Mouse (Mus musculus) forebrain, embryonic 10.5 days (tissue): ENCODE data around the gene Fam178b. TPM values are rescaled to one million over a fixed set of nuclear protein-coding genes. Genes with fewer than 3 reads are reported as not detected.

Experiments used
- DNase-seq: peaks from one replicate; pipeline ENCODE4 v3.0.0-alpha.2; 2017; ENCODE audit warnings: low spot score; ENCODE audit errors: extremely low spot score
- H3K27ac ChIP-seq: fragments of 300-500 bp; sonication (generic); 2 replicates; pipeline ENCODE4 v1.5.1; 2016; ENCODE audit warnings: mild to moderate bottlenecking
- H3K27me3 ChIP-seq: fragments of 300-500 bp; sonication (generic); 2 replicates; pipeline ENCODE4 v1.6.1; 2016; ENCODE audit warnings: mild to moderate bottlenecking; ENCODE audit not compliant: poor library complexity, severe bottlenecking
- H3K36me3 ChIP-seq: fragments of 300-500 bp; sonication (generic); replicated peaks from 2 replicates; pipeline ENCODE4 v1.6.1; 2016; ENCODE audit warnings: mild to moderate bottlenecking, moderate library complexity
- H3K4me1 ChIP-seq: fragments of 300-500 bp; sonication (generic); 2 replicates; pipeline ENCODE4 v1.6.1; 2016
- H3K4me3 ChIP-seq: fragments of 300-500 bp; sonication (generic); 2 replicates; pipeline ENCODE4 v1.5.1; 2016; ENCODE audit warnings: mild to moderate bottlenecking, moderate library complexity
- H3K9me3 ChIP-seq: fragments of 300-500 bp; sonication (generic); 2 replicates; pipeline ENCODE4 v1.6.1; 2016; ENCODE audit warnings: mild to moderate bottlenecking, moderate library complexity
- whole genome bisulfite sequencing: fragments of 180-500 bp; shearing (Covaris S2); methylation state at CpG from one replicate; pipeline ENCODE4 v1.1.7; 2016; 5-methylcytosine and 5-hydroxymethylcytosine counted together
- polyA plus RNA-seq: library from polyadenylated mRNA; unstranded; fragments of >200 nt; fragmentation: Nextera tagmentation; extraction: Ambion mirVana; gene quantifications from 2 replicates; pipeline ENCODE4 v1.2.1, GENCODE M21; 2016

The Fam178b gene
- polyA plus RNA-seq, 1 experiment from 2014 or later, result 0.42 TPM

DNA sequence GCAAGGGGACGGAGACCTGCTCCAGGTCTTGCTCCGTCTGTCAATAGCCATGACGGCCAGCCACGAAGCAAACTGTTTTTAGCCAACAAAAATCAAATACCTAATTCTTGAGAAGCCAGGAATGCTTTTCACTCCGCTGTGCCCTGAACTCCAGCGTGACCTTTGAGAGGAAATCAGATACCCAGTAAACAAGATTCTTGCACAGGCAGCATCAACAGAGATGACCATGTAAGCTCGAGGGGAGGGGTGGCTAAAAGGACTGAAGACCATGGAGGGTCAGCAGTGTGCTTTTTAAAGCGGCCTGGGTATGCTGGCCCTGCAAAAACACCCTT lies 146.6 kb downstream of the Fam178b start:
- Histone ChIP-seq H3K9me3 (no peaks in the 10 kb centered on the region), H3K4me3 (no peak overlapping the region), H3K27ac (no peak overlapping the region), H3K4me1 (peaks cover 6% of the 10 kb centered on the region; the same call in 1 of the 2 replicates), H3K36me3 (peaks cover 51% of the 10 kb centered on the region), H3K27me3 (no peaks in the 10 kb centered on the region)
- WGBS, result 83% methylated on average over 8 of the region's 8 CpGs
- DNase-seq, result no peak

DNA sequence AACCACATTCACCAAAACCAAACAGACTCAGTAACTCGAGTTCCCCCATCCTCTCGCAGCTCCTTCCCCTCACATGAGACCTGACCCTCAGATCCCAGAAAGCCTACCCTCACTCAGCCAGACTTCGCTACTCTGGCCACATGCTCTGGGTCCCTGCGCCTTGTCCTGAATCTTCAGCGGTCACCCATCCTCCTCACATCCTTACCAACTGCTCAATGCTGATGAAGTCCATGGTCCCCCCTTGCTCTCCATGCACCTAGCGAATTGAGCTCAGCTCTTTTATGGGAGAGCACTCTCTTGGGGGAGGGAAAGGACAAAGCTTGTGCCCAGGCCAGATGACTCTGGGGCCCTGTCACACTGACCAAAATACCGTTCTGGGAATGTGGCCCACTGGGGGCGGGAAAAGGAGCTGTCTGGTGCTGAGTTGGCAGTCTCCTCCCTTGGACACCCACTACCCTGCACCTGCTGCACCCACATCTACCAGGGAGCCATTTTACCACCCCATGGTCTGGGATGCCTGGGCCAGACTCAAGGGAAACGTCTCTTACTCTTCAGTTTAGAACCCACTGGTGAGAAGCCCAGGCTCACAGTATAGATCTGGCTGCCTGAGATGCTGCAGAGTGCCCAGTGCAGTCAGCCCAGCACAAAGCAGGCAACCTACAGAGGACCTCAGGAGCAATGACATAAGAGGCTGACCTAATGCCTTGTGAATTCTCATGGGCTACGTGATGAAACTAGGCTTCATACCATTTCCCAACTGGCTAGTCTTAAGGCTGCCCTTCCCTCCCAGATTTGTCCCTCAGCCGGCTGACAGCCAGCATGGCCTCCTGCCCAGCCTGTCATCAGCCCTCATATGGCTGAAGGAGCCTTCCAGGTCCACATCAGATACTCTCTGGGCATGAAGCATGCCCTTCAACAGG lies 147.2 kb downstream of the Fam178b start:
- Histone ChIP-seq H3K4me3 (no peak overlapping the region), H3K27me3 (no peaks in the 10 kb centered on the region), H3K36me3 (peaks cover 49% of the 10 kb centered on the region), H3K9me3 (no peaks in the 10 kb centered on the region), H3K27ac (0 out of 2 replicates have a peak overlapping the region, but pooled peaks have one; percentile 3), H3K4me1 (peaks cover 6% of the 10 kb centered on the region; the same call in 1 of the 2 replicates)
- DNase-seq, result no peak
- WGBS, result 86% methylated on average over 11 of the region's 11 CpGs

DNA sequence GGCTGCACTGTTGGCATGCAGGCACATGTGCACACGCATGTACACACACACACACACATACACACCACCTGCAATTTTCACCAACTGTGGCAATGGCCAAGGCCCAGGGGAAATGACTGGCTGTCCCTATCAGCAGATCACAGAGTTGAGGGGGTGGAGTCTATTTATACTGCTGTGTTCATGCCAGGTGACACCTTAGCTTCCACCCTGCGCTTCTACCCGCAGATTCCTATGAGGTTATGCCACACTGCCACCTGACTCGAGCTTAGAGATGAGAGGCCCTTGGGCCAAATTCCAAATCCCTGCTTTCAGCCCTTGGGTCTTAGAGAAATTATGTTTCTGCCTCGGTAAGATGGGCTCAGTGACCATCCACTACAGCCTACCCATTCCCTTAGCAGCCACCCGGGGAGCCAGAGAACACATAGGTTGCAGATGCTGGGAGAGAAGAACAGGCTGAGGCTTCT lies 148.4 kb downstream of the Fam178b start:
- no peak overlapping the region for H3K27ac ChIP-seq
- WGBS, result 86% methylated on average over 6 of the region's 6 CpGs
- H3K4me3 ChIP-seq, result no peak overlapping the region
- no peak for DNase-seq
- no peaks in the 10 kb centered on the region for H3K9me3 ChIP-seq
- H3K4me1 ChIP-seq, result peaks cover 6% of the 10 kb centered on the region; the same call in 1 of the 2 replicates
- H3K36me3 ChIP-seq, result peaks cover 42% of the 10 kb centered on the region
- H3K27me3 ChIP-seq, result no peaks in the 10 kb centered on the region

DNA sequence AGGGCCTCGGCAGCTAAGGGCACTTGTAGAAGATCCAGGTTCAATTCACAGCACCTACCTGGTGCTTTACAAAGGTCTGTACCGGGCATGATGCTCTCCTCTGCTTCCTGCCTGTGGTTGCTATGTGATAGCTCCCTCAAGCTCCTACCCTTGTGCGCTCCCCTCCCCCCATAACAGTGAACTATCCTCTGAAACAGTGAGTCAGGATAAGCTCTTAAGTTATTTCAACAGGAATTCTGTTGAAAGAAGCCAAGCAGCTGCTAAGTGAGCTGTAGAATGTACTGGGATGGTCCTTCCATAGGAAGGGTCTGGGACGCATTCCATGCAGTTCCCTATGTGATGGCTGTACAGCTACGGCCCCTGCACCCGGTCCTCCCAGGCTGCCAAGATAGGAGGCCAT lies 149.4 kb downstream of the Fam178b start:
- H3K4me1 ChIP-seq, result peaks cover 6% of the 10 kb centered on the region; the same call in 1 of the 2 replicates
- 81% methylated on average over 6 of the region's 6 CpGs for WGBS
- H3K9me3 ChIP-seq, result no peaks in the 10 kb centered on the region
- no peak overlapping the region for H3K4me3 ChIP-seq
- no peak for DNase-seq
- no peak overlapping the region for H3K27ac ChIP-seq
- H3K36me3 ChIP-seq, result peaks cover 31% of the 10 kb centered on the region
- H3K27me3 ChIP-seq, result no peaks in the 10 kb centered on the region

DNA sequence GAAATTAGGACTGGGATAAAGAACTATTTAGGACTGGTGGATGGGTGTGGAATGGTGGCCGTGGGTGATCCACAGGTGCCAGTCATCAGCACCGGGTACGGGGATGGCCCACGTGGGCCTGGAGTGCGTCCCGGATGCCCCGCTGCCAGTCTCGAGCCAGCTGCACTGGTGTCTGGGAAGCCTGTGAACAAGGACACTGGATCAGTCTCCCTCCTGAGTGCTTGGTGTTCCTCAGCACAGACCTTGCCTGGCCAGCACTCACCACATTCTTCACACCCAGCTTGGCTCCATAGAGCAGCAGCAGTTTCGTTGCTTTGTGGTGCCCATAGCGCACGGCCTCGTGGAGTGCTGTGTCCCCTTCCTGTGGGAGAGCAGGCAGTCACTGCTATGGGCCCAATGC lies 151.5 kb downstream of the Fam178b start:
- DNase-seq, result no peak
- no peak overlapping the region for H3K4me3 ChIP-seq
- no peaks in the 10 kb centered on the region for H3K27me3 ChIP-seq
- 94% methylated on average over 12 of the region's 12 CpGs for WGBS
- H3K27ac ChIP-seq, result no peak overlapping the region
- no peaks in the 10 kb centered on the region for H3K9me3 ChIP-seq
- H3K36me3 ChIP-seq, result peaks cover 32% of the 10 kb centered on the region
- 0 out of 2 replicates have a peak, but pooled peaks cover 2% of the 10 kb centered on the region for H3K4me1 ChIP-seq

DNA sequence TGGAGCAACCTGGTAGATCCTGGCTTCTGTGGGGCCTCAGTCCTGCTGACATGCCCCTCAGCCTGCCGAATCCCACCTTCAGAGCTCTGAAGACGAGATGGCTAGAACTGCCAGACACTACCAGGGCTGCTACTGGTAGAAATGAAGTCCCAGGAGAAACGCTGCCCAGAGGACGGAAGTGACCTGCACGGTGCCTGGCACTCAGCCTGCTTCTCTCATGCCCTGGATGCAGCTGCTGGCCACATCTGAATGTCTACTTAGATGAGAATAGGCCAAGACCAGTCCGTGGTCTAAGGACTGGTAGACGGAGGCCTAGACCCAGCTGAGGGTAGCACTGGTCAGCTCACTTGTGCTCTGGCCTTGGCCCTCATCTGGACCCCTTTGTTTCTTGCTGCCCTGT lies 152.0 kb downstream of the Fam178b start:
- 93% methylated on average over 7 of the region's 7 CpGs for WGBS
- H3K27ac ChIP-seq, result no peak overlapping the region
- H3K27me3 ChIP-seq, result no peaks in the 10 kb centered on the region

DNA sequence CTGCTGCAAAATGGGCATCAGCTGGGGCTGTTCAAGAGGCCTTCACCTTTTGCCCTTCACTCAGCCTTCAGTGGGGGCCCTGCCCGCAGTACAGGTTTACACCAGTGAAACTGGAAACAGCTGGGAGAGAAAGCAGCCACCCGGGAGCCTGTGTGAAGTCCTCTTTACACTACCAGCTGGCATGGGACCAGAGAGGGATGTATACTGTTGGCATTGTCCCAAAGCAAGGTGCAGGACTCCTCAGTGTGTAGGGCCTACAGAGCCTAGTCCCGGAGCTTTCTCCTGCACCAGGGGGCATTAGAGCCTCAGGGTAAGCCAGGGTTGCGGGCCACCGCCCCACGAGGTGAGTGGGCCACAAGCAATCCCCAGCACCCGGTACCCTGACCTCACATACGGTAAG lies 152.5 kb downstream of the Fam178b start:
- no peaks in the 10 kb centered on the region for H3K27me3 ChIP-seq
- DNase-seq, result no peak
- H3K9me3 ChIP-seq, result no peaks in the 10 kb centered on the region
- 85% methylated on average over 8 of the region's 8 CpGs for WGBS
- no peaks in the 10 kb centered on the region for H3K4me1 ChIP-seq
- H3K36me3 ChIP-seq, result peaks cover 38% of the 10 kb centered on the region
- H3K4me3 ChIP-seq, result no peak overlapping the region
- no peak overlapping the region for H3K27ac ChIP-seq

More for the DNA sequence above, 152.0 kb downstream of the Fam178b start:
- no peak for DNase-seq
- Histone ChIP-seq H3K4me3 (no peak overlapping the region), H3K9me3 (no peaks in the 10 kb centered on the region), H3K36me3 (peaks cover 34% of the 10 kb centered on the region), H3K4me1 (no peaks in the 10 kb centered on the region)

DNA sequence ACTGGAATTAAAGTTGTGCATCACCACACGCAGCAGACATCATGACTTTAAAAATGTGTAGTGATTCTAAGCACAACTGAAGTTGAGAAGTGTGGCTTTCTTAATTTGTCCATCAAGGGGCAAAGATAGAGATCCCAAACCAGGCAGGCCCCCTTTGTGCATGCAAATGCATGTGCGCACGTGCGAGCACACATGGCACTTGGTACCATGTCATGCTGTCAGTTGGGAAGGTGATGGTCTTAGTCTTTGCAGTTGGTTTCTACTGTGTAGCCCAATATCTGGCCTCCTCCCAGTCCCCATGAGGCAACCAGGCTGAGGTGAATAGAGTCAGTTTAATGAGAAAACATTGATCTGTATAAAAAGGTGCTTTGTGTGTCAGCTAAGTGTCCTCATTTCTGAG lies 153.1 kb downstream of the Fam178b start:
- no peak overlapping the region for H3K27ac ChIP-seq
- no peak overlapping the region for H3K4me3 ChIP-seq
- H3K36me3 ChIP-seq, result peaks cover 44% of the 10 kb centered on the region
- DNase-seq, result no peak
- H3K9me3 ChIP-seq, result no peaks in the 10 kb centered on the region
- no peaks in the 10 kb centered on the region for H3K4me1 ChIP-seq
- H3K27me3 ChIP-seq, result no peaks in the 10 kb centered on the region
- 95% methylated on average over 4 of the region's 4 CpGs for WGBS

DNA sequence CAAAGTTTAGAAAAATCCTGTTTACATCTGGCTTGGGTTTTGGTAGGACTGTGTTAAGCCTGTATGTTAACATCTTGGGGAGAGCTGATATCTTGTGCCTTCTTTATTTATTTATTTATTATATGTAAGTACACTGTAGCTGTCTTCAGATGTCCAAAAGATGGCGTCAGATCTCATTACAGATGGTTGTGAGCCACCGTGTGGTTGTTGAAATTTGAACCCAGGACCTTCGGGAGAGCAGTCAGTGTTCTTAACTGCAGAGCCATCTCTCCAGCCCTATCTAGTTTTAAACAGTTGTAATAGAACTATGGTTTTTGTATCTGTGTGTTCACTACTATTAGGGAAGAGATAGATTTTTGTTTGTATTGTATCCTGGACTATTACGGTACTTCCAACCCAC lies 153.7 kb downstream of the Fam178b start:
- Histone ChIP-seq H3K36me3 (peaks cover 50% of the 10 kb centered on the region), H3K4me1 (no peaks in the 10 kb centered on the region), H3K4me3 (no peak overlapping the region), H3K9me3 (no peaks in the 10 kb centered on the region), H3K27ac (no peak overlapping the region), H3K27me3 (no peaks in the 10 kb centered on the region)
- DNase-seq, result no peak
- 93% methylated on average over 4 of the region's 4 CpGs for WGBS

DNA sequence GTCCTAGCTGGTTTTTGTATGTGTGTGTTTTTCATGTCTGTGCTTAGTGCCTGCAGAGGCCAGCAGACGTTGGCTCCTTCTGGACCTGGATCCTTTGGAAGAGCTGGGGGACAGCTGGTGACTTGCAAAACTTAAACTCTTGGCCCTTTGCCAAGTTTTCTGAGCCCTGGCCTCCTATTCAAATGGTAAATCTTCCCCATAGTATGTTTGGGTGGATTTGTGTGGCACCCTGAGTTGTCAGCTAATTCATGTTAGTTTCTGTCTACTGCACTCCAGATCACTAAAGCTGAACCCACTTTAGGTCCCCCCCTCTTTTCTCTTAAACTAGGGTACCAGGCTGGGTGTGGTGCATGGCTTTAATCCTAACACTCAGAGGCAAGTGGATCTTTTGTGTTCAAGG lies 154.6 kb downstream of the Fam178b start:
- Histone ChIP-seq H3K4me3 (no peak overlapping the region), H3K27ac (no peak overlapping the region), H3K9me3 (no peaks in the 10 kb centered on the region), H3K36me3 (peaks cover 60% of the 10 kb centered on the region), H3K27me3 (no peaks in the 10 kb centered on the region), H3K4me1 (no peaks in the 10 kb centered on the region)
- WGBS, result 72% methylated on average over 1 of the region's 1 CpGs
- DNase-seq, result no peak

DNA sequence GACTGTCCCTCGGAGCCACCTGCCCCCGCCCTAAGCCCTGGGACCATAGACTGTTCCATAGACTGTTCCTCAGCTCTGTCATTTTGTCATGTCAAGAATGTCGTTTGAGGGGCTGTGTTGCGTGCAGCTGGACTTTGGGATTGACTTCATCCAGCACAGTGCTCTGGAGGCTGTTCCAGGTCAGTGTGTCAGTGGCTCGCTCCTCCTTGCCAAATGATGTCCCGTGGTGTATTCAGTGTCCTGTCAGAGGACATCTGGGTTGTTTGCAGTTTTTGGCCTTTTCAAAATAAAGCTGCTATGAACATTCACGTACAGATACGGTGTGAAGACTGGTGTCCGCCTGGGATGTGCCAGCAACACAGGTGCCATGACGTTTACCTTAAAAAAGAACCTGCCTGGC lies 156.1 kb downstream of the Fam178b start:
- Histone ChIP-seq H3K36me3 (peaks cover 68% of the 10 kb centered on the region), H3K4me1 (no peaks in the 10 kb centered on the region), H3K9me3 (no peaks in the 10 kb centered on the region), H3K4me3 (no peak overlapping the region), H3K27ac (no peak overlapping the region), H3K27me3 (no peaks in the 10 kb centered on the region)
- no peak for DNase-seq
- WGBS, result 93% methylated on average over 10 of the region's 10 CpGs

DNA sequence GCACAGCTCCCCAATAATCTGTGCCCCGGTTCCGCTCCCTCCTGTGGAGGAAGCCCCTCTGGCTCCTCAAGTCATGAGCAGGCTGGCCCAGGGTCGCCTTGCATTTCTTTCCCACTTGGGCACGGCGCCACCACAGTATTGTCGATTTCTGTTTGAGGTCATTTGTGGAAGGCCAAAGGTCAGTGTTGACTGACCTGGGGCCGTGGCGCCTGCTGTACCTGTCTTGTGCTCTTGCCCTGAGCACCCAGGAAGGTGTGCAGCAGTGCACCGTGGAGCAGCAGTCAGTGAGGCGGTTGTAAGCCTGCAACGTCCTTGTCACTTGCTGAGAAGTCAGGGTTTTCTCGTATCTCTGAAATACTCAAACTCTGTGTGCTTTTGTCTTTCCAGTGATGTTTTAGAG lies 157.2 kb downstream of the Fam178b start:
- H3K36me3 ChIP-seq, result peaks cover 70% of the 10 kb centered on the region
- no peaks in the 10 kb centered on the region for H3K9me3 ChIP-seq
- no peaks in the 10 kb centered on the region for H3K27me3 ChIP-seq
- no peak for DNase-seq
- no peak overlapping the region for H3K4me3 ChIP-seq
- no peaks in the 10 kb centered on the region for H3K4me1 ChIP-seq
- 88% methylated on average over 12 of the region's 12 CpGs for WGBS
- H3K27ac ChIP-seq, result no peak overlapping the region

DNA sequence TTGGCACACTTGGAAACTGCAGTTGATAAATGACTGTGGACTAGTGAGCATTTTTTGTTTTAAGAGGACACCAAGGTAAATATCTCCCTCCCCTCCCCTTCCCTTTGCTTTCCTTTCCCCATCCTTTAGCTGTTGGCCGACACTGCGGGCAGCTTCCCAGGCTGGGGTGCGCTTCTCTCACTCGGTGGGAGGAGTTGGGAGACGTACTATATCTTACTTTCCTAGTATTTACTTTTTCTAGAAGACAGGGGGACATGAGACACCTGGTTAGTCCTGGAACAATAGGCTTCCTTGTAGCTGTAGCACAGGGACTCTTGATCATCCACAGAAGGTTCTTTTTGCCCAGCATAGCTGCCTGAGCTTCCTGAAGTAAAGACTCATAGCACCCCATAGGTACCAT lies 158.9 kb downstream of the Fam178b start:
- peaks cover 83% of the 10 kb centered on the region for H3K36me3 ChIP-seq
- no peak for DNase-seq
- 94% methylated on average over 5 of the region's 5 CpGs for WGBS
- H3K4me3 ChIP-seq, result no peak overlapping the region
- H3K4me1 ChIP-seq, result no peaks in the 10 kb centered on the region
- no peaks in the 10 kb centered on the region for H3K27me3 ChIP-seq
- H3K27ac ChIP-seq, result no peak overlapping the region
- H3K9me3 ChIP-seq, result no peaks in the 10 kb centered on the region
